Mouse (Mus musculus): ENCODE data around the gene I830077J02Rik.

I830077J02Rik gene

DNA sequence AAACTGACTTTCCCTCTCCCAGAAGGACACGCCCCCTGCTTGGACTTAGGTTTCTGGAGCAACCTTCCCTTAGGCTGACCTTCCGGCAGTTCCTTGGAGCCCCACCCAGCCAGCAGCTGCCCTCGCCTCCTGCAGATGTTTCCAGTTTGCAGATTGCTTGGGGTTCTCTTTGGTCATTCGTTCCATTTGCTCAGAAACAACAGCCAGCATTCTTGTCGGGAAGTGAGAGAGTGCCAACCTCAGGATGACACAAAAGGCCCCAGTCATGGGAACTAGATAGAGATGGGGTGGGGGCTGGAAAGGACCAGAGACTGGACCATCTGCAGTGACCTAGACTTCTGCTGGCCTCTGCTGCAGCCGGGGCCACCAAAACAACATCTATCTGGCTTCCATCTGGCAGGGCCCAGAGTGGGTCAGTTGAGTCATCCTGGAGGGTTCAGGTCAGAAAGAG lies 38.5 kb downstream of the I830077J02Rik start:
- no peak for DNase-seq (ENCODE audit: extremely low read depth, low read depth)

DNA sequence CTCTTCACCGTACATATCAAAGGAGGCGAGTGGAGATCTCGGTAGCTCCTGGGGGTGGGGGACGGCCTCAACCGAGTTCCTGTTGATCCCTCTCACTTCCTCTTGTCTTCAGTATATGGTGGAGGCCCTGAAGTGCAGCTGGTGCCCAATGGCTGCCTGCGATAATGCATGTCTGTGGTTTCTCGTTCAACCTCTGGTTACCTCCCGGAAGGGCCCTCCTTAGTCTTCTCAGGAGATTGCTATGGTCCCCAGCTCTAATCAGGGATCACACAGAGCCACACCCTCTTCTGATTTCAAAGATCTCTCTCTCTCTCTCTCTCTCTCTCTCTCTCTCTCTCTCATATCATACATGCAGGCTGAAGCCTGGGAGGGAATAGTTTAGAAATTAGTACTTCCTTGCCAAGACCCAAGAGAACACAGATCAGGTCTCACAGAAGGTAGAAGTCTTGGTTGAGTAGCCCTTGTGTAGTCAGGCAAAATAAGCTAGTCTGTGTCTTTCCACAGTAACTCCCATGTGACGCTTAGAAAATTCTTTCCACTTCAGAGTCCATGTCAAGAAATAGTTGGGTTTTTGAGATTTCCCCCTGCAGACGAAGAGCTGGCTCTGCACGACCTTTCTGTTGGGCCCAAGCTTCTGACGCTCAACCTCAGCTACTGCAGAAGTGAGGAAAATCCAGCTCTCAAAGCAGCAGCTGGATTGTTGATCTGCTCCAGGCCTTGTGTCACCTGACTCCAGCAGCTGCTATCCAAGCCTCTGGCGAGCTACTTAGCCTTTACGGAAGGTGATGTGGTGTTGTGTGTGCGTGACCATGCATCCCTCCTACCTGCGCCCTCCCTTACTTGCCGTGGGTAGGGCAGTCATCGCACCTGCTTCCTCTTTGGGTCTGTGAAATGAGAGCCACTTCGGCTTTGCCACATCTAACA lies 39.6 kb downstream of the I830077J02Rik start:
- DNase-seq (ENCODE audit: extremely low read depth, low read depth): peak; percentile 100

- peak; percentile 95 for DNase-seq (ENCODE audit: extremely low read depth, low read depth)
Observed at GRCm38 (mm10) chr3:105891760-105892571, 40.5 kb downstream of the I830077J02Rik start.

DNA sequence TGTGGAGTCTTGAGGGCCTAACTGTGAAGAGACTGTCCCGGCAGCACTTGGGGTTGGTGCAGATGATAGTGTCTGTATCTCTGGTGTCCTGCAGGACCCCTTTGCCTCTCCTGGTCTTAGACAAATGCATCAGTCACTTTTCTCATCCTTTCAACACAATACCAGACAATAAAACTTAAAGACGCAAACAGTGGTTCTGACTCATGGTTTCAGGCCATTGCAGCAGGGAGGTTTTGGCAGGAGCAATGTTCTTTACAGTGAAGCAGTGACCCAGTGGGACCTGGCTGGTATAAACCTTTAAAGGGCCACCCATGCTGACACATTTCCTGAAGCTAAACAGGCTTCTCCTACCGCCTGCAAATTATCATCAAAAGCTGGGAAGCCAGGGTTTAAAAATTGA lies 41.3 kb downstream of the I830077J02Rik start:
- no peak for DNase-seq (ENCODE audit: extremely low read depth, low read depth)

GRCm38 (mm10) chr3:105890220-105890619 lies 42.2 kb downstream of the I830077J02Rik start:
- DNase-seq (ENCODE audit: extremely low read depth, low read depth): no peak

GRCm38 (mm10) chr3:105888961-105889360 lies 43.5 kb downstream of the I830077J02Rik start:
- no peak for DNase-seq (ENCODE audit: extremely low read depth, low read depth)

DNA sequence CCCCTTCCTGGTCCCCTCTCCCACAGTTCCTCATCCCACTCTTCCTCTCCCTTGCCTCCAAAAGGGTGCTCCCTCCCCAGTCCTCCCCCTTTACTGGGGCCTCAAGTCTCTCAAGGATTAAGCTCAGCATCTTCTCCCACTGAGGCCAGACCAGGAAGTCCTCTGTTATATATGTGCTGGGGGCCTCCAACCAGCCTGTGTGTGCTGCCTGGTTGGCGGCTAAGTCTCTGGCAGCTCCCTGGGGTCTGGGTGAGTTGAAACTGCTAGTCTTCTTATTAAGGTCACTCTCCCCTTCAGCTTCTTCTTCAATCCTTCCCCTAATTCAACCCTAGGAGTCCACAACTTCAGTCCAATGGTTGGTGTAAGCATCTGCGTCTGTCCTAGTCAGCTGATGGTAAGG lies 49.4 kb downstream of the I830077J02Rik start:
- no peak for DNase-seq (ENCODE audit: extremely low read depth, low read depth)

DNA sequence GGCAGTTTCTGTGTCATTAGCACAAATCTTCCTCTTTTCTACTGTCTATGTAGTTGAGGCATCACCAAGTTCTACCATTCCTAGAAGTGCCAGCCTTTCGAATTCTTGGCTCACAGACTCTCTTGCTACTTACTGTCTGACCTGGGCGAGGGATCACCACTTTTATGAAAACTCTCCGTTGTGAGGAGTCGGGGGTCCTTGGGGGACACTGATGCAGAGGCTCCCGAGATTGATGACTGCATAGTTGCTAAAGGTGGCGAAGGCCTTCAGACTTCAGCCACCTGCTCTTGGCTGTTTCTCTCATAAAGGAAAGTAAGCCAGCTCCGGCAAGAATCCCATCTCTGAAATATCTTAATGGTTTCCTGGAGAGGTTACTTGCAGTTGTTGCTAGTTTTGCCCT lies 50.4 kb downstream of the I830077J02Rik start:
- no peak for DNase-seq (ENCODE audit: extremely low read depth, low read depth)

- DNase-seq (ENCODE audit: extremely low read depth, low read depth): no peak
Observed at GRCm38 (mm10) chr3:105880419-105880818, 52.0 kb downstream of the I830077J02Rik start.

GRCm38 (mm10) chr3:105878751-105879150 lies 53.7 kb downstream of the I830077J02Rik start:
- DNase-seq (ENCODE audit: extremely low read depth, low read depth): no peak

- no peak for DNase-seq (ENCODE audit: extremely low read depth, low read depth)
Observed at GRCm38 (mm10) chr3:105877919-105878318, 54.5 kb downstream of the I830077J02Rik start.

DNA sequence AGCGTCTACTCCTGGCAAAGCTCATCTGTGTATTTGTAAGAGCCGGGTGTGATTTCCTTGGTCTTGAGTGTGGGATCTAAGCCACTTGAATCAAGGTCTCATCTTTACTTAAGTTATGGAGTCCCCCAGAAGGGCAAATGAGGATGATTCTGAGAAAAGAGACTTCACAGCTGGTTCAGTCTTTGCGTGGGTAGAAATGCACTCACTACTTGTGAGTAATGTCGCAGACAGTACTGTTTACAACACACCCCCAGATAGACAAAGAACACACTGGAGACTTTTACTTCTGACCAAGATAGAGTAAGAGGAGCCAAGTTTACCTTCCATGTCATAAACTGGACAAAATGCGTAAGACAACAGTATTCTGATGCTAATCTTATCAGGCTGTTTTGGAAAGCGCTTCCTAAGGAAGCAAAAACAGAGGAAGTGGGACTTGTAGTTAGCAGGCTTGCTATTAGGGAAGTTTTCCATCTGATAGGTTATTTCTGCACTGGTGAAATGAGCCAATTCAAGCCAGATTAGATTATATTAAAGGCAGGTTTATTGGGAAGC lies 55.1 kb downstream of the I830077J02Rik start:
- DNase-seq (ENCODE audit: extremely low read depth, low read depth): no peak

GRCm38 (mm10) chr3:105876022-105876421 lies 56.4 kb downstream of the I830077J02Rik start:
- DNase-seq (ENCODE audit: extremely low read depth, low read depth): no peak

Data from MEL-GATA-1-ER (cell line).